In the genomic region with DNA sequence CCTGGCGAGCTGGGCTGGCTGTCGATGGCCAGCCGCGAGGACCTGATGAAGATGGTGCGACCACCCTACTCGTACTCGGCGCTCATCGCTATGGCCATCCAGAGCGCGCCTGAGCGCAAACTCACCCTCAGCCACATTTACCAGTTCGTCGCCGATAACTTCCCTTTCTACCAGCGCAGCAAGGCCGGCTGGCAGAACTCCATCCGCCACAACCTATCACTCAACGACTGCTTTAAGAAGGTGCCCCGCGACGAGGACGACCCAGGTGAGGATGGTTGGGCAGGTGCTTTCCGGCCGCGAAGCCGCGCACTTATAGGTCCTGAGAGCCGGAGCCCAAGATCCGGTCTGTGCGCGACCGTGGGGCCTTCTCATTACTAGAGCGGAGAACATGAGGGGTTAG, we compare ENCODE assay signal across 9 mouse cellular contexts. TPM values are rescaled to one million over a fixed set of nuclear protein-coding genes. Genes with fewer than 3 reads are reported as not detected.
DNase-seq lines count a peak whose midpoint lies in the region; ATAC-seq and TF ChIP-seq lines count a peak whose summit lies in the region.
"Had no signal": no experiment of that assay in that cellular context is flagged by ENCODE, and none has a peak within 500 bp of the region (broad histone marks: within the 10 kb centered on the region; RNA-seq: fewer than 3 reads in every experiment).

No protein-coding gene starts in this region.

- H3K27me3 ChIP-seq in forebrain, postnatal 0 days (ENCODE audit: insufficient read depth, low read length), result peaks cover 52% of the 10 kb centered on the region
- H3K27me3 ChIP-seq in liver, postnatal 0 days (ENCODE audit: insufficient read depth, low read length), result peaks cover 80% of the 10 kb centered on the region

- 0 out of 2 replicates have a peak, but pooled peaks cover 7% of the 10 kb centered on the region for H3K4me1 ChIP-seq in forebrain, postnatal 0 days (ENCODE audit: insufficient read depth)
- H3K4me1 ChIP-seq in liver, postnatal 0 days (ENCODE audit: insufficient read depth), result peaks cover 6% of the 10 kb centered on the region

- peak; percentile 2 to 5 for DNase-seq in cerebellum, adult 18-20 months
- DNase-seq in cerebellum, adult 8-10 months, result no peak
- DNase-seq in left cerebral cortex, adult 2 months (ENCODE audit: extremely low spot score in 1 of 2, low spot score in 2 of 2), result peak in 1 of 2 experiments; percentile 14
- DNase-seq in left cerebral cortex, adult 8-10 months (ENCODE audit: low spot score in 2 of 2), result no peak
- peak; percentile 14 for DNase-seq in forebrain, postnatal 0 days
- DNase-seq in liver, postnatal 0 days, result no peak
- no peak for DNase-seq in frontal cortex, postnatal 10 days (ENCODE audit: low spot score in 2 of 2)
- DNase-seq in layer of hippocampus, adult 11-12 months (ENCODE audit: low spot score), result no peak

- H3K9me3 ChIP-seq in forebrain, postnatal 0 days (ENCODE audit: low read length), result no peaks in the 10 kb centered on the region
- no peaks in the 10 kb centered on the region for H3K9me3 ChIP-seq in liver, postnatal 0 days (ENCODE audit: low read length)

- no peak overlapping the region for H3K9ac ChIP-seq in forebrain, postnatal 0 days
- H3K9ac ChIP-seq in liver, postnatal 0 days (replicated peaks), result no peak overlapping the region

- no peak overlapping the region for H3K27ac ChIP-seq in left cerebral cortex, adult 2 months
- H3K27ac ChIP-seq in forebrain, postnatal 0 days (ENCODE audit: low read depth, low read length), result no peak overlapping the region
- no peak overlapping the region for H3K27ac ChIP-seq in liver, postnatal 0 days (ENCODE audit: low read depth)

- TF ChIP-seq CTCF in left cerebral cortex, adult 2 months (IDR thresholded peaks at IDR 0.05), result no peak
- no peak for TF ChIP-seq CTCF in forebrain, postnatal 0 days (IDR thresholded peaks at IDR 0.05; ENCODE audit: low read depth)
- TF ChIP-seq CTCF in liver, postnatal 0 days (IDR thresholded peaks at IDR 0.05; ENCODE audit: low read depth), result no peak

- ATAC-seq in forebrain, postnatal 0 days, result peak; percentile 36
- ATAC-seq in liver, postnatal 0 days, result no peak

- intact Hi-C loops in left cerebral cortex, adult 2 months (cut with DNase I), result loop anchor here (2.0 kb wide), 1 partner anchor 168 kb away; no protein-coding TSS in a partner anchor

- H3K4me3 ChIP-seq in left cerebral cortex, adult 2 months, result peak overlapping the region; percentile 31; the same call in 1 of the 2 replicates
- peak overlapping the region; percentile 42 for H3K4me3 ChIP-seq in forebrain, postnatal 0 days (ENCODE audit: low read depth, low read length)
- peak overlapping the region; percentile 32; the same call in 1 of the 2 replicates for H3K4me3 ChIP-seq in liver, postnatal 0 days (ENCODE audit: low read depth, low read length)

- TF ChIP-seq EP300 in liver, postnatal 0 days (IDR thresholded peaks at IDR 0.05; ENCODE audit: low read depth), result no peak

- H3K36me3 ChIP-seq in forebrain, postnatal 0 days (ENCODE audit: insufficient read depth), result no peaks in the 10 kb centered on the region
- H3K36me3 ChIP-seq in liver, postnatal 0 days (replicated peaks; ENCODE audit: insufficient read depth, low read length), result no peaks in the 10 kb centered on the region

- H3K4me2 ChIP-seq in forebrain, postnatal 0 days (ENCODE audit: low read depth), result peak overlapping the region; percentile 84
- 0 out of 2 replicates have a peak overlapping the region, but pooled peaks have one; percentile 52 for H3K4me2 ChIP-seq in liver, postnatal 0 days (ENCODE audit: low read depth, low read length)

- WGBS in forebrain, postnatal 0 days, result 3% methylated on average over 34 of the region's 34 CpGs
- WGBS in liver, postnatal 0 days (ENCODE audit: insufficient replicate concordance), result 2% methylated on average over 34 of the region's 34 CpGs

RNA-seq across cellular contexts. Expression of a gene that starts 0.6 kb away (rescaled TPM):
- total RNA-seq in left cerebral cortex, adult 2 months (2021), result not detected
- total RNA-seq in left cerebral cortex, adult 8-10 months (2022), result not detected
- not detected in 2 replicates for total RNA-seq in forebrain, postnatal 0 days (2014; rRNA removed)
- not detected in 2 replicates for polyA plus RNA-seq in forebrain, postnatal 0 days (2015; fragmentation: Nextera tagmentation; extraction: Ambion mirVana)
- polyA plus RNA-seq in liver, postnatal 0 days (2015; fragmentation: Nextera tagmentation; extraction: Ambion mirVana), result not detected in 2 replicates
- total RNA-seq: common myeloid progenitor, adult 5-6 weeks had no signal

RNA-seq across cellular contexts. Expression of a gene that starts 38.2 kb away (rescaled TPM):
- total RNA-seq in left cerebral cortex, adult 2 months (2021), result not detected
- total RNA-seq in left cerebral cortex, adult 8-10 months (2022), result not detected
- total RNA-seq in forebrain, postnatal 0 days (2014; rRNA removed), result not detected in 2 replicates
- not detected in 2 replicates for polyA plus RNA-seq in forebrain, postnatal 0 days (2015; fragmentation: Nextera tagmentation; extraction: Ambion mirVana)
- not detected in 2 replicates for polyA plus RNA-seq in liver, postnatal 0 days (2015; fragmentation: Nextera tagmentation; extraction: Ambion mirVana)
- total RNA-seq: common myeloid progenitor, adult 5-6 weeks had no signal

Comparison
In these comparisons a context has a peak if more than half of its experiments do, and no peak if none do; other contexts are left out.
1. DNase-seq: peak in cerebellum, adult 18-20 months (2 of 2) and forebrain, postnatal 0 days (single experiment); none in cerebellum, adult 8-10 months (single experiment), left cerebral cortex, adult 8-10 months (0 of 2), liver, postnatal 0 days (single experiment), frontal cortex, postnatal 10 days (0 of 2) and layer of hippocampus, adult 11-12 months (single experiment).
2. Peak in every context shown above with its lines, with median percentiles within 50 percentile points of each other: H3K4me3 ChIP-seq.